Mouse (Mus musculus): ENCODE results near the gene Adamtsl4.

GRCm38 (mm10) chr3:95682878-95683277, 4.8 kb downstream of the Adamtsl4 start:
- TF ChIP-seq CTCF (IDR thresholded peaks at IDR 0.05; ENCODE audit: insufficient read depth, low read length) (0 out of 2 replicates have a peak, but pooled peaks have one; percentile 17), POLR2A (IDR thresholded peaks at IDR 0.05; ENCODE audit: borderline replicate concordance, extremely low read depth, low read depth, low read length) (no peak)
